Mouse (Mus musculus) T-helper 17 cell (primary cell): Measurements from ENCODE around the gene Tmem56.

Experiments used
- in situ Hi-C, 2 experiments: fragments of 300-600 bp; cut with MboI, MseI; formaldehyde crosslinking; loops; 1 replicate in 1 of 2; 2 replicates in 1 of 2; pipeline ENCODE4 v1.15.1; 2025; ENCODE audit warnings: high pct_unique_total_duplicates in 2 of 2

Tmem56 gene

DNA sequence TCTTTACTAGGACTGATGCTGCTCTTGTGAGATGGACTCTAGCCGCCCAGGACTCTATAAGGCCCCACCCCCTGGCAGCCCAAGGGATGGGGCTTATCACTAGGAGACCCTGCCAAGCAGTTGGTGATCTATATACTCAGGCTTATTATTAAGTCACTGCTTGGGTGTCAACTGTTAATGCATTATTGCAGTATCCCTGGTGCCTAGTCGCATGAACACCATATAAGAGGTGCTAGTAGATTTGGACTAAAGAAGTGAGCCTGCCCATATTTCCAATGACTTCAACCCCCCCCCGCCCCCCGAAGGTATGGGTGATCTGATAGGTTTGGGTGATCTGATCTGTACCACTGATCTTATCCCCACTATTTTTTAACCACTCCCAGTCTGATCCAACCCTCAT is at the start of gene Tmem56:
TSS of gene Tmem56 (minus strand) at position 101 of the 400 bp plus-strand sequence.
- in situ Hi-C loops, result loop anchor here in 1 of 2 experiments (25.0 kb wide), 1 partner anchor 1496 kb away; the partner anchor contains the start of gene Ptbp2

DNA sequence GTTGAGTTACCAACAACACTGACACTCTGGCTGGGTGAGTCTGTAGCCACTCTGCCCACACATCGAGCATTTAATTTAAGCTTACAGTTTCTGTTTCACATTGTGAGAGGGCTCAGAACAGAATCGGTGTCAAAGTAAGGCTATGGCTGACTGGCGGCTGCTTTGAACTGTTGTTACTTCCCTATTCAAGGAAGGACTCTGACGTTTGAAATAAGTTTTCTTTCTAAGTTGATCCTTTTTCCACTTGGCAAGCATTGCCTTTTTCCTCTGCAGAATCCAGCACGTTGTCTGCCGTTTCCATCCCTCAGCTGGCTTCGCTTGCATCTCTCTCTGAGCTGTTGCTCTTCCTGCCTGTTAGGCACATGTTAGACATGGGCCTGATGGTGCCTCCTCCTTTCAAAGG is 47.3 kb upstream of the Tmem56 start:
- in situ Hi-C loops, result no loop called here

DNA sequence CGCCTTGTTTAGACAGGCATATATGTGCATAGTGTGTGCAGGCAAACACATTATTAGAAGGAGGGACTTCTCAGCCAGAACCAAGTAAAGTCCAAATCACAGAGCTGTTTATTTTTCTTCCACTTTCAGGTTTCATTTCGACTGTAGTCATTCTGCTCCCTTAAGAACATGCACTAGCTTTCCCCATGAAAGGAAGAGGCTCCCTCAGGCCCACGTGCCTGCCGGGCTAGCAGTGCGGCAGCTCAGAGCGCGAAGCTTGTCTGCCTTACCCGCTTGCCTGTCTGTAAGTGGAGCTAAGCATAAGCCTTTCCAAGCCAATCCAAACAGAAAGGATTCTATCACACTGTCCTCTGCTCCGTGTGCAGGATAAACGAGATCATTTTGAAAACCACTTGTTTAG is 46.7 kb upstream of the Tmem56 start:
- in situ Hi-C loops, result no loop called here

GRCm38 (mm10) chr3:121327406-121327805 is 44.5 kb upstream of the Tmem56 start:
- in situ Hi-C loops, result no loop called here

DNA sequence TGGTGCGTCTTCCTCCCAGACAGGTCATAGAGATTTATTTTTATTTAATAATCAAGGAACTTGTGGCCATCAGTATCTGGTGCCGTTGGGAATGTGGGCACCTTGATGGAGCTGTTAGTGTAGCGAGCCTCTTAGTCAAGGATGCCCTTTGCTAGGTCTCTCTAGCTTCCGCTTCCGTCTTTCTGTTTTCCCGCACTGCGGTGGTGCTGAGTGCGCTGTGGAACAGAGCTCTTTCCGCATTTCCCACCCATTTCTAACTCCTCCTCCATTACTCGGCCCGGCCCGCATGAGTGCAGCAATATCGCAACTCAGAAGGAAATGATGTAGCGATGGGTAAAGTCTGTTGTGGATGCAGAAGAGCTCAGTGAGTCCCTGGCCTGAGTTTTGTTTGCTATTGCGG is 40.5 kb upstream of the Tmem56 start:
- in situ Hi-C loops, result loop anchor here in 1 of 2 experiments (25.0 kb wide), 1 partner anchor 414 kb away; no protein-coding TSS in a partner anchor

- in situ Hi-C loops, result loop anchor here in 1 of 2 experiments (25.0 kb wide), 1 partner anchor 416 kb away; no protein-coding TSS in a partner anchor
These were observed 38.0 kb upstream of the Tmem56 start for GRCm38 (mm10) chr3:121320896-121321295.

DNA sequence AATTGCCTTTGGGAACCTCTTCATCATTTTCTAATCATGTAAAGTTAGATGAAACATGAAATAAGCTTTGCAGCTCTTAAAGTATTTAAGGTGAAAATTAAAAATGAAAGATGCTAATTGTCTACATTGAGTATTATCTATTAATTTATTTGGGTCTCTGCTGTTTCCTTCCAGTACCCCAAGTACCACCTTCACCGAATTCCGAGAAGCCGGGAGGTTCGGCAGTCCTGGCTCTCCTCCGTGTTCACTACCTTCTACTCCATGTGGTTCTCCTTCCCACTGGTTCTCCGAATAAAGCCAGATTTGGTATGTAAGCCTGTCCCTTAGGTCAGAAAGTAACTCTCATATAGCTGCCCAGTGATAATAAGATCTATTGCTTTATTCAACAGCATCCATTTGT is 37.0 kb upstream of the Tmem56 start:
- in situ Hi-C loops, result loop anchor here in 1 of 2 experiments (25.0 kb wide), 1 partner anchor 417 kb away; no protein-coding TSS in a partner anchor

DNA sequence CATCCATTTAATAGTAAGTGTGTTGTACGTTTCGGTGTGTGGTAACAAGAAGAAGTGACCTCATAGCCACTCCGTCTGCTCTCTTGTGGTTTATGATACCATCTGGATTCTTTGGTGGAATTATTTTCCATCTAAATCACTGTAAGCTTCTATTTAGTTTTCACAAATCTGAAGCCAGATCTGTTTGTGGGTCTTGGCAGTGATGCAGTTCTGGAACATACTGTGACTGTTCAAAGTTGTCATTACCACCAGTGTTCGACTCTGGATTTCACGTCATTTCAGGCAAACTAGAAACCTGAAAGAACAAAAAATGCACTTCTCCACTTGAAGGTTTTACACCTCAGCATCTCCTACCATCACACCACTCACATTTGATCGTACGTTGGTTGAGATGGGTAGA is 32.6 kb upstream of the Tmem56 start:
- in situ Hi-C loops, result loop anchor here in 1 of 2 experiments (25.0 kb wide), 1 partner anchor 422 kb away; no protein-coding TSS in a partner anchor

GRCm38 (mm10) chr3:121314149-121314548 is 31.3 kb upstream of the Tmem56 start:
- in situ Hi-C loops, result loop anchor here in 1 of 2 experiments (25.0 kb wide), 1 partner anchor 423 kb away; no protein-coding TSS in a partner anchor

DNA sequence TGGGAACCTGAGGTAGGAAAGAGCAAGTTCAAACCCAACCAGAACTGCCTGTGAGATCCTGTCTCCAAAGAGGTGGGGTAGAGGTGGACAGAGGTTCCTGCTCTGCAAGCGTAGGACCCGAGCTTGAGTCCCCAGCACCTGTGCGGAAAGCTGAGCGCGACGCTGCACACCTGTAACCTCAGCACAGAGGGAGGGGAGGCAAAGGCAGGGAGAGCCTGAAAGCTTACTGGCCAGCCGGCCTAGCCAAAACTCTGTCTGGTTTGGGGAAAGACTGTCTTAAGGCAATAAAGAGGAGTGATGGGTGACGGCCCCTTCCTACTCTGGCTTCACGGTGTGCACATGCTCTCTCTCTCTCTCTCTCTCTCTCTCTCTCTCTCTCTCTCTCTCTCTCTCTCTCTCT is 30.1 kb upstream of the Tmem56 start:
- in situ Hi-C loops, result loop anchor here in 1 of 2 experiments (25.0 kb wide), 1 partner anchor 424 kb away; no protein-coding TSS in a partner anchor

- in situ Hi-C loops, result loop anchor here in 1 of 2 experiments (25.0 kb wide), 1 partner anchor 425 kb away; no protein-coding TSS in a partner anchor
These were observed 29.5 kb upstream of the Tmem56 start for GRCm38 (mm10) chr3:121312426-121312825.

DNA sequence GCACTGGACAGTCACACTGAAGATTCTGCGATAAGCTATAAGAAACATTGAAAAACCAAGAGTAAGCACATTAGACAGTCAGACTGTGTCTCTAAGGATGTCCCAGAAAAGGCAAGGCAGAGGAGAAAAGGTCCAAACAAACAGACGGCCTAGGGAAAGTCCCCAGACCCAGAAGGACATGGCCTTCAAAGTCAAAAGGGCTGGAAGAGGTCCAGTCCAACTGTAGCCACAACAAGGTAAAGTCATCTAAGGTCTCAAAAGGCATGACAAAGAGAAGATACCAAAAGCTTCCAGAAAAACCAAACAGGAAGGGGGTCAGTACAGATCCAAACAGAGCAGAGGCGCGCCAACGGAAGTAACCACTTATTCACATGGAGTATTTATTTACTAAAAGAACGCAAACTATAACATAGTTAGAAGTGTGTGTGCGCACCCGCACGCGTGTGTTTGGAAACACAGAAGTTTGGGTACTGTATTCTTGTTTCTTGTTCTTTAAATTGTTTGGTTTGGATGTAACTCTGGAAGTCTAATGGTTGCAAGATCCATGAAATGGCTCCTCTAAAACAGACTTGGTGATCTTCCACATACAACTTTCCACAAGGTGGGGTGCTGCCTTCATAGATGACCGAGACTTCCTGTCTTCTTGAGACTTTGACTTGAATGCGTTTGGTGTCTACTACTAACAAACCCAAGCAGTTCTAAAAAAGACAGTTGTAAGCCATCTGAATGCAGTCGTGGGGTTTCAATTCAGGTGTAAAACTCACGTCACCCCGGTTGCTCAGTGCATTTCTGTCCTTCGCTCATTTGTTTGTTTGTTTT is 27.2 kb upstream of the Tmem56 start:
- in situ Hi-C loops, result loop anchor here (5.0 to 25.0 kb wide), 3 partner anchors 192 to 427 kb away; no protein-coding TSS in a partner anchor

- in situ Hi-C loops, result loop anchor here (5.0 to 25.0 kb wide), 3 partner anchors 193 to 428 kb away; no protein-coding TSS in a partner anchor
These were observed 26.5 kb upstream of the Tmem56 start for GRCm38 (mm10) chr3:121309429-121309828.

GRCm38 (mm10) chr3:121308935-121309334 is 26.0 kb upstream of the Tmem56 start:
- in situ Hi-C loops, result loop anchor here (5.0 to 25.0 kb wide), 3 partner anchors 193 to 428 kb away; no protein-coding TSS in a partner anchor

DNA sequence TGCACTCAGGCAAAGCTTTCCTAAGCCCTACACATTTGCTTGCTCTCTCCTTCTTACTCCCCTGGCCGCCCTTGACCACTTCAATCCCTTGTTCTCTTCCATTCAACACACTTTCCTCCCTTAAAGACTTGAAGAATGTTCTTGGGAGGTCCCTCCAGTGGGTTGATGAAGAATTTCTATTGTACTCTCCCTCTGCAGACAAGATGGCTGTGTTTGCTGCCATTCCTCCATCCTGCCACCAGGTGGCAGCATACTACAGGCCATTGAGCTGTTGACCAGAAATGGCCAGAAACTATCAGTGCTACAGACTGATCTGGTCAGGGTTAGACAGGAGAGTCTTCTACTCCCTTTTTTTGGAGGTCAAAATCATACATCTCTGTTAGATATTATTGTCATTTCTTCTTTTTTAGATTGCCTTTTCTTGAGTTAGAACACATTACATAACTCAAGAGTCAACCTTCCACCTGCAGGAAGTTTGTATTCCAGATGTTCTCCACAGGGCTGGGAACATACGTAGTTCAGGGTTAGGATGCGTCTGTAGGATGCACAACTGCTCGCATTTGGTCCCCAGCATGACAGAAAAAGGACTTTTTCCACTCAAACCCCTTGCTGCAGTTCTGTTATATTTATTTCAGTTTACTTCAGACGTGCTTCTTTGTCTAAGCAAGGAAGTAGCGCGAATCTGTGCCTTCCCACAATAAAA is 24.8 kb upstream of the Tmem56 start:
- in situ Hi-C loops, result loop anchor here (5.0 to 25.0 kb wide), 3 partner anchors 195 to 430 kb away; no protein-coding TSS in a partner anchor

DNA sequence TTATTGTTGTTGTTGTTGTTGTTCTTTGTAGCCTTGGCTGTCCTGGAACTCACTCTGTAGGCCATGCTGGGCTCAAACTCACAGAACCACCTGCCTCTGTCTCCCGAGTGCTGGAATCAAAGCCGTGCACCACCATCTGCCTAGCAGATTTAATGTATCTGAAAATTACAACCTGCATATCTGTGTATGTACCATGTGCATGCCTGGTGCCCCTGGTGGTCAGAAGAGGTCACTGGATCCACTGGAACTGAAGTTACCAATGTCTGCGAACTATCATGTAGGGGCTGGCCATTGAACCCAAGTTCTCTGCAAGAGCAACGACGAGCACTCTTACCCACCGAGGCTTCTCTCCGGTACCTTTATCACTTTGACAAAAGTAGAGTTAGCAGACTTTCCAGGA is 23.7 kb upstream of the Tmem56 start:
- in situ Hi-C loops, result loop anchor here (5.0 to 25.0 kb wide), 3 partner anchors 196 to 431 kb away; no protein-coding TSS in a partner anchor

- in situ Hi-C loops, result loop anchor here in 1 of 2 experiments (5.0 to 25.0 kb wide), 2 partner anchors 132 to 1507 kb away; partner anchors contain the start of gene Ptbp2
These were observed 11.3 kb upstream of the Tmem56 start for GRCm38 (mm10) chr3:121294200-121294599.

GRCm38 (mm10) chr3:121291560-121292258 is 8.8 kb upstream of the Tmem56 start, which contains the start of gene Alg14:
TSS of gene Alg14 (plus strand) at chr3:121291773.
- in situ Hi-C loops, result loop anchor here in 1 of 2 experiments (5.0 to 25.0 kb wide), 2 partner anchors 129 to 1504 kb away; partner anchors contain the start of gene Ptbp2

DNA sequence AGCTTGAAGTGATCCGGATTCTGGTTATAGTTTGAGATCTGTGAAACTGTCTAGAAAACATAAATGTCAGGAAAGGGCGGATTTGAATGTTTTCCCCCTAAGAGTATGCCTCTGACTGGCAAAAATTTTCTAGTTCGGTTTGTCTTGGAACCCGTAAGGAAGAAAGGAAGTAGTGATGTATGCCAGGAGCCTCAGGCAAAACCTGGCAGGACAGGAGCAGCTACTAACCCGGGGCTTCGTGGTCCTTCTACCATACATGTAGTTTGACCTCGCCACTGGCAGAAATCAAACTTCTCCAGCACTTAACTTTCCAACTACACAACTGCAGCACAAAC is 8.3 kb upstream of the Tmem56 start:
- in situ Hi-C loops, result loop anchor here in 1 of 2 experiments (5.0 to 25.0 kb wide), 2 partner anchors 129 to 1504 kb away; partner anchors contain the start of gene Ptbp2

GRCm38 (mm10) chr3:121290681-121291080 is 7.8 kb upstream of the Tmem56 start:
- in situ Hi-C loops, result loop anchor here in 1 of 2 experiments (5.0 to 25.0 kb wide), 2 partner anchors 128 to 1503 kb away; partner anchors contain the start of gene Ptbp2
